Mouse (Mus musculus) heart, embryonic 12.5 days (tissue): ENCODE results near the gene Prok2. TPM values are rescaled to one million over a fixed set of nuclear protein-coding genes. Genes with fewer than 3 reads are reported as not detected.
A peak's percentile ranks its signal among the peaks of the same experiment; 100 is the strongest.

Experiments
- ATAC-seq: fragments of 200-750 bp; cut with Nextera tagmentation; 2 replicates; pipeline ENCODE4 v1.8.0; 2017; ENCODE audit warnings: moderate TSS enrichment, moderate library complexity; ENCODE audit not compliant: insufficient number of reproducible peaks, low FRiP score
- H3K27ac ChIP-seq: fragments of 300-500 bp; sonication (generic); 2 replicates; pipeline ENCODE4 v1.5.1; 2016; ENCODE audit warnings: mild to moderate bottlenecking, moderate library complexity; ENCODE audit not compliant: poor library complexity, severe bottlenecking
- H3K27me3 ChIP-seq: fragments of 300-500 bp; sonication (generic); replicated peaks from 2 replicates; pipeline ENCODE4 v1.6.1; 2016; ENCODE audit warnings: mild to moderate bottlenecking, moderate library complexity
- H3K36me3 ChIP-seq: fragments of 300-500 bp; sonication (generic); 2 replicates; pipeline ENCODE4 v1.6.1; 2016; ENCODE audit warnings: mild to moderate bottlenecking, moderate library complexity
- H3K4me1 ChIP-seq: fragments of 300-500 bp; sonication (generic); replicated peaks from 2 replicates; pipeline ENCODE4 v1.6.1; 2016; ENCODE audit warnings: mild to moderate bottlenecking
- H3K4me2 ChIP-seq: fragments of 300-500 bp; sonication (generic); 2 replicates; pipeline ENCODE4 v1.6.1; 2016; ENCODE audit warnings: mild to moderate bottlenecking, moderate library complexity
- H3K4me3 ChIP-seq: fragments of 300-500 bp; sonication (generic); 2 replicates; pipeline ENCODE4 v1.5.1; 2016; ENCODE audit warnings: mild to moderate bottlenecking
- H3K9ac ChIP-seq: fragments of 300-500 bp; sonication (generic); 2 replicates; pipeline ENCODE4 v1.6.1; 2016; ENCODE audit warnings: mild to moderate bottlenecking, moderate library complexity
- H3K9me3 ChIP-seq: fragments of 300-500 bp; sonication (generic); replicated peaks from 2 replicates; pipeline ENCODE4 v1.6.1; 2016; ENCODE audit warnings: mild to moderate bottlenecking, moderate library complexity
- WGBS: fragments of 180-500 bp; shearing (Covaris S2); methylation state at CpG from one replicate; pipeline ENCODE4 v1.1.7; 2016; 5-methylcytosine and 5-hydroxymethylcytosine counted together
- polyA plus RNA-seq: library from polyadenylated mRNA; unstranded; fragments of >200 nt; fragmentation: Nextera tagmentation; extraction: Ambion mirVana; gene quantifications from 2 replicates; pipeline ENCODE4 v1.2.1, GENCODE M21; 2016

Prok2 gene
- polyA plus RNA-seq, 1 experiment from 2014 or later: not detected

- no peak for ATAC-seq
- WGBS: 70% methylated on average over 4 of the region's 4 CpGs
- H3K4me1 ChIP-seq: peaks cover under 1% of the 10 kb centered on the region; the same call in 1 of the 2 replicates
- no peak overlapping the region for H3K27ac ChIP-seq
- peaks cover 49% of the 10 kb centered on the region for H3K27me3 ChIP-seq
- H3K36me3 ChIP-seq: no peaks in the 10 kb centered on the region
- no peaks in the 10 kb centered on the region for H3K9me3 ChIP-seq
- no peak overlapping the region for H3K9ac ChIP-seq
- no peak overlapping the region for H3K4me3 ChIP-seq
- H3K4me2 ChIP-seq: no peak overlapping the region
Observed at GRCm38 (mm10) chr6:99731926-99732325, 5.7 kb upstream of the Prok2 start.

GRCm38 (mm10) chr6:99729853-99730252 is 3.7 kb upstream of the Prok2 start:
- Histone ChIP-seq H3K4me1 (peaks cover 14% of the 10 kb centered on the region), H3K4me2 (no peak overlapping the region), H3K4me3 (no peak overlapping the region), H3K27me3 (peaks cover 65% of the 10 kb centered on the region), H3K9ac (no peak overlapping the region), H3K27ac (no peak overlapping the region), H3K9me3 (no peaks in the 10 kb centered on the region), H3K36me3 (no peaks in the 10 kb centered on the region)
- WGBS: 78% methylated on average over 4 of the region's 4 CpGs
- no peak for ATAC-seq

- peaks cover 16% of the 10 kb centered on the region for H3K4me1 ChIP-seq
- H3K36me3 ChIP-seq: no peaks in the 10 kb centered on the region
- ATAC-seq: no peak
- H3K4me3 ChIP-seq: peak overlapping the region; percentile 54
- peak overlapping the region; percentile 46 for H3K9ac ChIP-seq
- H3K9me3 ChIP-seq: no peaks in the 10 kb centered on the region
- WGBS: 5% methylated on average over 22 of the region's 22 CpGs
- no peak overlapping the region for H3K27ac ChIP-seq
- H3K4me2 ChIP-seq: peak overlapping the region; percentile 97
- H3K27me3 ChIP-seq: peaks cover 72% of the 10 kb centered on the region
Observed at GRCm38 (mm10) chr6:99726576-99727303, 548 bp upstream of the Prok2 start.

- Histone ChIP-seq H3K9me3 (no peaks in the 10 kb centered on the region), H3K9ac (no peak overlapping the region), H3K4me1 (peaks cover 16% of the 10 kb centered on the region), H3K4me2 (no peak overlapping the region), H3K27ac (no peak overlapping the region), H3K27me3 (peaks cover 39% of the 10 kb centered on the region), H3K36me3 (no peaks in the 10 kb centered on the region), H3K4me3 (no peak overlapping the region)
- no peak for ATAC-seq
- WGBS: 68% methylated on average over 9 of the region's 9 CpGs
Observed at GRCm38 (mm10) chr6:99722390-99722789, 3.8 kb downstream of the Prok2 start.

GRCm38 (mm10) chr6:99721032-99721431 is 5.2 kb downstream of the Prok2 start:
- Histone ChIP-seq H3K4me1 (peaks cover 6% of the 10 kb centered on the region; the same call in 1 of the 2 replicates), H3K36me3 (no peaks in the 10 kb centered on the region), H3K9me3 (no peaks in the 10 kb centered on the region), H3K4me2 (no peak overlapping the region), H3K27me3 (peaks cover 29% of the 10 kb centered on the region), H3K9ac (no peak overlapping the region), H3K27ac (no peak overlapping the region), H3K4me3 (no peak overlapping the region)
- no peak for ATAC-seq
- 71% methylated on average over 9 of the region's 9 CpGs for WGBS

- no peaks in the 10 kb centered on the region for H3K9me3 ChIP-seq
- H3K9ac ChIP-seq: no peak overlapping the region
- H3K36me3 ChIP-seq: no peaks in the 10 kb centered on the region
- ATAC-seq: no peak
- 66% methylated on average over 6 of the region's 6 CpGs for WGBS
- no peaks in the 10 kb centered on the region for H3K4me1 ChIP-seq
- H3K4me2 ChIP-seq: no peak overlapping the region
- H3K27ac ChIP-seq: no peak overlapping the region
- no peak overlapping the region for H3K4me3 ChIP-seq
- peaks cover 35% of the 10 kb centered on the region for H3K27me3 ChIP-seq
Observed at GRCm38 (mm10) chr6:99715913-99716312, 10.3 kb downstream of the Prok2 start.

- Histone ChIP-seq H3K27ac (no peak overlapping the region), H3K4me2 (no peak overlapping the region), H3K36me3 (no peaks in the 10 kb centered on the region), H3K4me1 (no peaks in the 10 kb centered on the region), H3K4me3 (no peak overlapping the region), H3K9ac (no peak overlapping the region), H3K27me3 (peaks cover 35% of the 10 kb centered on the region), H3K9me3 (no peaks in the 10 kb centered on the region)
- no peak for ATAC-seq
- 52% methylated on average over 6 of the region's 6 CpGs for WGBS
Observed at GRCm38 (mm10) chr6:99715191-99715590, 11.0 kb downstream of the Prok2 start.

GRCm38 (mm10) chr6:99713256-99713655 is 12.9 kb downstream of the Prok2 start:
- Histone ChIP-seq H3K4me2 (no peak overlapping the region), H3K27ac (no peak overlapping the region), H3K36me3 (no peaks in the 10 kb centered on the region), H3K4me1 (no peaks in the 10 kb centered on the region), H3K4me3 (no peak overlapping the region), H3K9me3 (no peaks in the 10 kb centered on the region), H3K9ac (no peak overlapping the region), H3K27me3 (peaks cover 39% of the 10 kb centered on the region)
- ATAC-seq: no peak
- WGBS: 80% methylated on average over 5 of the region's 5 CpGs

- no peaks in the 10 kb centered on the region for H3K9me3 ChIP-seq
- H3K9ac ChIP-seq: no peak overlapping the region
- peaks cover 43% of the 10 kb centered on the region for H3K27me3 ChIP-seq
- no peaks in the 10 kb centered on the region for H3K36me3 ChIP-seq
- H3K4me3 ChIP-seq: no peak overlapping the region
- no peak overlapping the region for H3K27ac ChIP-seq
- no peak for ATAC-seq
- WGBS: 58% methylated on average over 11 of the region's 11 CpGs
- H3K4me2 ChIP-seq: no peak overlapping the region
- H3K4me1 ChIP-seq: no peaks in the 10 kb centered on the region
Observed at GRCm38 (mm10) chr6:99711576-99712101, 14.6 kb downstream of the Prok2 start.

GRCm38 (mm10) chr6:99700484-99700883 is 25.7 kb downstream of the Prok2 start:
- no peaks in the 10 kb centered on the region for H3K4me1 ChIP-seq
- H3K9ac ChIP-seq: no peak overlapping the region
- no peak for ATAC-seq
- H3K9me3 ChIP-seq: no peaks in the 10 kb centered on the region
- H3K27me3 ChIP-seq: peaks cover 34% of the 10 kb centered on the region
- H3K4me2 ChIP-seq: no peak overlapping the region
- WGBS: 67% methylated on average over 3 of the region's 3 CpGs
- no peaks in the 10 kb centered on the region for H3K36me3 ChIP-seq
- H3K4me3 ChIP-seq: no peak overlapping the region
- no peak overlapping the region for H3K27ac ChIP-seq

GRCm38 (mm10) chr6:99692916-99693841 is 33.0 kb downstream of the Prok2 start:
- Histone ChIP-seq H3K36me3 (no peaks in the 10 kb centered on the region), H3K4me3 (peak overlapping the region; percentile 83), H3K9ac (peak overlapping the region; percentile 75), H3K4me2 (peak overlapping the region; percentile 89), H3K27ac (no peak overlapping the region), H3K9me3 (no peaks in the 10 kb centered on the region), H3K27me3 (peaks cover 86% of the 10 kb centered on the region), H3K4me1 (peaks cover 9% of the 10 kb centered on the region; the same call in 1 of the 2 replicates)
- 1% methylated on average over 108 of the region's 110 CpGs for WGBS
- no peak for ATAC-seq
